Mouse (Mus musculus): ENCODE results near the gene Limd1. TPM values are rescaled to one million over a fixed set of nuclear protein-coding genes. Genes with fewer than 3 reads are reported as not detected.
"Not testable (repeated sequence)": the region's sequence is repeated elsewhere in the genome, so short reads cannot be mapped to it uniquely, and the experiment has no call there.

Gene Limd1
- polyA plus RNA-seq (2015; fragmentation: Nextera tagmentation; extraction: Ambion mirVana) = 47.0 and 50.2 TPM in 2 replicates

DNA sequence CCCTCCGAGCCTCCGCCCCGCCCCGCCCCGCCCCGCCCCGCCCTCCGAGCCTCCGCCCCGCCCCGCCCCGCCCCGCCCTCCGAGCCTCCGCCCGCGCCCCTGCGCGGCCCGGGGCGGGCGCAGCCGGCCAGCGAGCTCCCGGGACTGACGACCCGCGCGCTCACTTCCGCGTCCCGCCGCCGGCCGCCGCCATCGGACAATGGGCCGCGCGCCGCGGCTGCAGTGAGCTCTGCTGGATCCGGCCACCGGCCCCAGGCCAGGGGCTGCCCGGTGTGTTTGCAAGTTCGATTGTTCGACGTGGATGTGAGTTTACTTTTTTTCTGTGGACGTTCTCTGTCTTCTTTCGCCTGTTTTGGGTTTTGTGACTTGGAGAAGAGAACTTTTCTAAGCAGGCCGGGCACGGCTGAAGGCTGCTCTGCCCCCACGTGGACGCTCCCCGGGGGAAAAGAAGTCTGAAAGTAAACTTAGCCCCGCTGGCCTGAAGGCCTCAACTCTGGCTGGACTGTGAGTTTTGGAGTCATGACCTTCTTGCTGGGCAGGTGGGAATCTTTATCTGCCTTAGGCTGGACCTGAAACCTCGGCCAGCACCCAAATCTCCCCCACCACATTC is at the start of gene Limd1:
Gene Limd1, plus strand, starts transcription at position 121 of the 610 bp plus-strand sequence.
- Histone ChIP-seq H3K9ac (peak within 1 kb of the TSS; percentile 85), H3K27ac (peak within 1 kb of the TSS; percentile 84), H3K4me1 (peaks cover 48% of the 10 kb centered on the region), H3K4me3 (peak within 1 kb of the TSS; percentile 74), H3K27me3 (no peaks in the 10 kb centered on the region), H3K9me3 (no peaks in the 10 kb centered on the region), H3K36me3 (peaks cover 17% of the 10 kb centered on the region), H3K4me2 (peak within 1 kb of the TSS; percentile 93)
- WGBS = under 1% methylated on average over 44 of the region's 57 CpGs
- peak; percentile 64; the same call in 1 of the 2 replicates for ATAC-seq (ENCODE audit: insufficient number of reproducible peaks, insufficient read depth, low FRiP score, low TSS enrichment, low read depth)

DNA sequence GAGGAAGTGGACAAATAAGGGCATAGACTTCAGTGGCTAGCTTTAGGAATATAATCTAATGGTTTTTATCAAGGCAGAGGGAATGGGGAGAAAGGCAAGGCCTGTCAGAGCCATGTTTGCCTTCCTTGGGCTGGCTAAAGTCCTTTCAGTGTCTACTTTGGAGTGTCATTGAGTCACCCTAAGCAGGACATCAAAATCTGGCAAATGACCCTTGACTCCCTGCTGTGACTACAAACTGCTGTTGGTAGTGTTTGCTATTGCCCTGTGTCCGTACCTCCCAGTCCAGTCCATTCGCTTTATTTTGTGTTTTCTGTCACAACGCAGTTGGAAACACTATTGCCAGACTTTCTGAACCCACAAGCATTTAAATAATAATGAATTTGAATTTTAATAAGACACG is 48.6 kb upstream of the Limd1 start:
- Histone ChIP-seq H3K4me2 (no peak overlapping the region), H3K27me3 (no peaks in the 10 kb centered on the region), H3K9me3 (no peaks in the 10 kb centered on the region), H3K9ac (no peak overlapping the region), H3K27ac (no peak overlapping the region), H3K4me3 (no peak overlapping the region), H3K36me3 (peaks cover 31% of the 10 kb centered on the region), H3K4me1 (no peaks in the 10 kb centered on the region)
- WGBS = 84% methylated on average over 4 of the region's 4 CpGs
- ATAC-seq (ENCODE audit: insufficient number of reproducible peaks, insufficient read depth, low FRiP score, low TSS enrichment, low read depth) = no peak

DNA sequence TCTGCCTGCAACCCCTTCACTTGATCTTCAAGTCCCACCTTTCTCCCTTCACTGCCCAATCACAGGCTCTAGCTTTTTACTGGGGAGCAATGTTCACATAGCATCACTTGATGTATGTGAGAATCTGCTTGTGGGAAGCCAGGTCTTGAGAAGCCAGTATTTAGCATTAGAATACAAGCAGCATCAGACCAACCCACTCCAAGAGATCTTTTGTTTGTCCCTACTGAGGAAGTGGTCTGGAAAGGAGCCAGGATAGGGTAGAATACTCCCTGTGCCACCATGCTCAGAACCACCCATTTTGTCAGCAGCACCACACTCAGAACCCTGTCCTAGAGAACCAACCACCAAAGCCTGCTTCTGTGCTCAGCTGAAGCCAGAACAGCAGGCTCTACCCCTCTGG is 47.5 kb upstream of the Limd1 start:
- Histone ChIP-seq H3K4me2 (no peak overlapping the region), H3K9ac (no peak overlapping the region), H3K9me3 (no peaks in the 10 kb centered on the region), H3K4me1 (no peaks in the 10 kb centered on the region), H3K27ac (no peak overlapping the region), H3K36me3 (peaks cover 38% of the 10 kb centered on the region), H3K4me3 (no peak overlapping the region), H3K27me3 (no peaks in the 10 kb centered on the region)
- no peak for ATAC-seq (ENCODE audit: insufficient number of reproducible peaks, insufficient read depth, low FRiP score, low TSS enrichment, low read depth)

DNA sequence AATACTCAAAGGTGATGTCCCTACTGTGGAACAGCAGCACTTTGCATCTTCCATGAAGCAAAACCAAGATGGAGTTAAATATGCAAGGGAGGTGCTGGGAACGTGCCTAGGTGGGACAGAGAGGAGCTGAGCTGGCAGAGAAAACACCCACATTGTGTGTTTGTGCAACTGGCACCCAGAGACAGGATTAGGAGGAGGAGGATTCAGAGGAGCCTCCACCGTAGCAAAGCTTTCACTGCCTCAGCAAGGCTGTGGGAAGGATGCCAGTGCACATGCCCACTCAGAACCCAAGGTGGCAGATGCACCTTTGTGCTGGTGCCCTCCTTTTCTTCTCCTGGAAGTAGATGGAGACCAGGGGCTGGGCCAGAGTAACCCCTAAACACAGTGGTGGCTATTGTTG is 40.3 kb upstream of the Limd1 start:
- Histone ChIP-seq H3K4me2 (no peak overlapping the region), H3K4me1 (no peaks in the 10 kb centered on the region), H3K4me3 (no peak overlapping the region), H3K9ac (no peak overlapping the region), H3K27ac (no peak overlapping the region), H3K9me3 (no peaks in the 10 kb centered on the region), H3K36me3 (peaks cover 56% of the 10 kb centered on the region), H3K27me3 (no peaks in the 10 kb centered on the region)
- no peak for ATAC-seq (ENCODE audit: insufficient number of reproducible peaks, insufficient read depth, low FRiP score, low TSS enrichment, low read depth)
- WGBS = 80% methylated on average over 2 of the region's 2 CpGs

DNA sequence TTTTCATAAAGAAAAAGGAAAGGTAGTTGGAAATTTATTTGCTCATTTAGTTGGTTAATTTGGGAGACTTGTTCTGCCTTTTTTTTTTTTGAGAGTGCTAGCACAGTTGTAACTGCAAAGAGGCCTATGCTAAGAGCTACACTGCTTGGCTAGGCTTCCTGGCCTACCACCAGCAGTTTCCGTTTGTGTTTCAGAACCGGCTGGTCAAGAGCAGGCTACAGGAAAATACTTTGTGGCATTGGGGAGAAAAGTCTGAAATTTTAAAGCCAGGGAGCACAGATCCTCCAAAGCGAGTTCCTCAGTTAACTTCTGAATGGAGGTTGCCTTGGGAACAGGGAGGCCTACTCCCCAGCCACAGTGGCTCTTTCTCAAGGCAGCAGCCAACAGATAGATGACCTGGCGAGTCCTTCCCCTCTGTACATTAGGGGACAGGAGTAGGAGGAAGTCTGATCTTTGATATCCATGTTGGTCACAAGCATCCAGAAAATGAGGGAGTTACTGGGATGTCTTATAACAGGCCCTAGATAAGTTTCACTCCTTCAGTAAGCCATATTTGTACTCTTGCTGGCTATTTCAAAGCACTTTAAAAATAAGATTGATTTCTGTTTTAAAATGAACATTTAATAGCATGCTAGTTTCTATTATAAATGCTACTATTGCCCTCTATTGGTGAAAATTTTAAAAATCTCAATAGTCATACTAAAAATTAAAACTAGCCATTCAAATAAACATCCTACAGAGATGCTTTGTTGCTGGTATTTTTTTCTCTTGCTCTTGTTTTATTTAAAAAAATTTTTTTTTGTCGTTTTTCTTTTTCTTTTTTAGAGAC is 38.1 kb upstream of the Limd1 start:
- H3K9me3 ChIP-seq = no peaks in the 10 kb centered on the region
- H3K36me3 ChIP-seq = peaks cover 47% of the 10 kb centered on the region
- ATAC-seq (ENCODE audit: insufficient number of reproducible peaks, insufficient read depth, low FRiP score, low TSS enrichment, low read depth) = no peak
- H3K4me1 ChIP-seq = no peaks in the 10 kb centered on the region
- H3K4me2 ChIP-seq = no peak overlapping the region
- no peak overlapping the region for H3K27ac ChIP-seq
- H3K27me3 ChIP-seq = no peaks in the 10 kb centered on the region
- WGBS = 67% methylated on average over 5 of the region's 5 CpGs
- 0 out of 2 replicates have a peak overlapping the region, but pooled peaks have one; percentile 6 for H3K9ac ChIP-seq
- H3K4me3 ChIP-seq = no peak overlapping the region

DNA sequence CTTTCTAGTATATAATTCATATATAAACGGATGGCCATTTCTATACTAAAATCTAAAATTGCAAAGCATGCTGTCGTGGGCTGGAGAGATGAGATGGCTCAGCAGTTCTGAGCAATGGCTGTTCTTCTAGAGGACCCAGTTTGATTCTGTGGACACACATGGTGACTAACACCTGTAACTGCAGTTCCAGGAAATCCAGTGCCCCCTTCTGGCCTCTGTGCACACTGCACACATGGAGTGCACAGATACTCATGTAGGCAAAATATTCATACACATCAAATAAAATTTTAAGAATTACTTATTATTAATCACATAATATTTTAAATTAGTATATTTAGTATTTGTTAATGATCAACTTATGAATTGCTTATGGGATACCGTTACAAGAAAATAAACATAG is 31.4 kb upstream of the Limd1 start:
- H3K4me2 ChIP-seq; H3K9me3 ChIP-seq; H3K9ac ChIP-seq; H3K4me3 ChIP-seq; ATAC-seq (ENCODE audit: insufficient number of reproducible peaks, insufficient read depth, low FRiP score, low TSS enrichment, low read depth); H3K4me1 ChIP-seq; H3K27me3 ChIP-seq; H3K27ac ChIP-seq: not testable (repeated sequence)
- H3K36me3 ChIP-seq = peaks cover 11% of the 10 kb centered on the region
- 95% methylated on average over 3 of the region's 3 CpGs for WGBS

DNA sequence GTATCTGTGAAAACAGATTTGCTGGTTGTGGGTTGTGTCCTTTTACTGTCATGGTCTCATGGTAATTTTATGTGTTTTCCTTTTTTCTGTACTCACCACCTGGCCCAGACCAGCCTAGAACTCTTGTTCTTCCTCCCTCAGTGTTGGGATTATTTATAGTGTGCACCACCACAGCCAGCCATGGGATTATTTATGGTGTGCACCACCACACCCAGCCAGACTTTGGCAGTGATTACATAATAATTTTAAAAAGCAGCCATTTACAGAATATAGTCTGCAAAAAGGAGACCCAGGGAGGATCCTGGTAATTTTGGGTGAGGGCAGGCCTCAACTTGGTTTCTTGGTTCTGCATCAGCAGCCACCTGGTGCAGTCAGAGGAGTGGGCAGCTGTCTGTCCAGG is 29.9 kb upstream of the Limd1 start:
- Histone ChIP-seq H3K27ac (no peak overlapping the region), H3K27me3 (no peaks in the 10 kb centered on the region), H3K9ac (no peak overlapping the region), H3K9me3 (no peaks in the 10 kb centered on the region), H3K4me1 (no peaks in the 10 kb centered on the region), H3K36me3 (peaks cover 10% of the 10 kb centered on the region; the same call in 1 of the 2 replicates), H3K4me2 (no peak overlapping the region), H3K4me3 (no peak overlapping the region)
- no peak for ATAC-seq (ENCODE audit: insufficient number of reproducible peaks, insufficient read depth, low FRiP score, low TSS enrichment, low read depth)

DNA sequence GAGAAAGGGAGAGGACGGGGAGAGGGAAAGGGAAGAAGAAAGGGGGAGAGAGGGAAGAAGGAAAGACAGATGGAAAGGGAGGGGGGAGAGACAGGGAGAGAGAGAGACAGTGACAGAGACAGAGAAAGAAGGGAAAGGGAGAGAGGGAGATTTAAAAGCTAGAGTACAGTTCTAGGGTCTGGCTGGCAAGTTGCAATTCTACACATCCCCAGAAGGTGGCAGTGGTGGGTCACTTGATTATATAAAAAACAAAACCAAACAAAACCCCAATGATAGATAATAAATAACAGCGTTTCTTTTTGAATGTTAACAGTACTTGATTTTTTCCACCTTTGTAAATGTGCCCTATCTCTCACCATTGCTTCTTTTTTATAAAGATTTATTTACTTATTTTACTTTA is 28.3 kb upstream of the Limd1 start:
- Histone ChIP-seq H3K4me3 (no peak overlapping the region), H3K9ac (no peak overlapping the region), H3K4me2 (no peak overlapping the region), H3K27me3 (no peaks in the 10 kb centered on the region), H3K9me3 (no peaks in the 10 kb centered on the region), H3K4me1 (no peaks in the 10 kb centered on the region), H3K36me3 (peaks cover 19% of the 10 kb centered on the region), H3K27ac (no peak overlapping the region)
- 45% methylated on average over 2 of the region's 2 CpGs for WGBS
- ATAC-seq (ENCODE audit: insufficient number of reproducible peaks, insufficient read depth, low FRiP score, low TSS enrichment, low read depth) = no peak

DNA sequence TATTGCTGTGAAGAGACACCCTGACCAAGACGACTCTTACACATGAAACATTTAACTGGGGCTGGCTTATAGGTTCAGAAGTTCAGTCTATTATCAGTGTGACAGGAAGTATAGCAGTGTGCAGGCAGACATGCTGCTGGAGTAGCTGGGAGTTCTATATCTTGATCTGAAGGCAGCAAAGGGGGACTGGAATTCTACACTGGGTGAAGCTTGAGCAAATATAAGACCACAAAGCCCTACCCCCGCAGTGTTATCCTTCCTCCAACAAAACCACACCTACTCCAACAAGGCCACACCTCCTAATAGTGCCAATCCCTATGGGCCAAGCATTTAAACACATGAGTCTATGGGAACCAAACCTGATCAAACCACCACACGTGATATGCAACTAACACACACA is 26.7 kb upstream of the Limd1 start:
- no peak overlapping the region for H3K4me2 ChIP-seq
- no peaks in the 10 kb centered on the region for H3K4me1 ChIP-seq
- no peak overlapping the region for H3K9ac ChIP-seq
- WGBS = 75% methylated on average over 3 of the region's 3 CpGs
- H3K27ac ChIP-seq = no peak overlapping the region
- no peaks in the 10 kb centered on the region for H3K9me3 ChIP-seq
- no peaks in the 10 kb centered on the region for H3K27me3 ChIP-seq
- no peak overlapping the region for H3K4me3 ChIP-seq
- no peak for ATAC-seq (ENCODE audit: insufficient number of reproducible peaks, insufficient read depth, low FRiP score, low TSS enrichment, low read depth)
- H3K36me3 ChIP-seq = peaks cover 32% of the 10 kb centered on the region

DNA sequence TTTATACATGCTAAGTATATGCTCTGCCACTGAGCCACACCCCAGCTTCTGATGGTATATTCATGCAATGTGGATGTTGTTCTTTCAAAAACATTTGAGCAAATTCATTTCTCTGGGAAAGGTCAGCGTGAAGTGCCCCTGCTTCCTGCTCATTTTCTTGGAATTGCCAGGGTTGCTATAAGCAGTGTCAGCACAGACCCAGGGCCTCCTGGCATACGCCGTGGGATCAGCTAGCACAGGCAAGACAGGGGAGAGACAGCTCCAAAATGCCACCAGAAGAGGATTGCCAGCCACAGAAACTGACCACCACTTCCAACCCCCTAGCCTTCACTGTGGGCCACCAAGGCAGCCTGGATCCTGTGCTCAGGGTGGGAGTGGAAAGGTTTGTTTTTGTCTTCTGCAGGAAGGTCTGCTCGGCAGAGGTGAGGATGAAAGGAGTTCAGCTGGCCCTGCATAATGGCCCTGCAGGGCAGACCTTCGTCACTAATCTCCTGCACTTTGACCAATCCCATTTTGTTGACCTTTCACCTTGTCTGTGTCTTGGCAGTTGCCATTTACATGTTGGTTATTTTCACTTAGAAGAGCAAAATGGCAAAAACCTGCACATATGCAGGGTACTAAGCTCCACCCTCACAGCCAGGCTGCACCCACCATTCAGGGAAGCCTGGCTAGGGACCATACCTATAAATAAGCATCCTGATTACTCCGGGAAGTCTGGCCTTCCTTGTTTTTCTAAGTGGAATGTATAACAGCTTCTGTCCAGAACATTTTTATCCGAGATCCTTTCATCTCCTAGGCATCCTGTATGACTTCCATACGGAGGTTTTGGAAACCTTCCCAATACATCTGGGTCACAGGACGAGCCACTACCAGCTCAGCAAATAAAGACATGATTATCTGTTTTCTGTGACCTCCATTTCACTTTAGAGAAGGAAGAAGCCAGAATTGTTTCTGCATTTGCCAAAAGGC is 21.6 kb upstream of the Limd1 start:
- no peak for ATAC-seq (ENCODE audit: insufficient number of reproducible peaks, insufficient read depth, low FRiP score, low TSS enrichment, low read depth)
- Histone ChIP-seq H3K4me1 (no peaks in the 10 kb centered on the region), H3K9ac (no peak overlapping the region), H3K4me2 (no peak overlapping the region), H3K27ac (peak overlapping the region; percentile 35; the same call in 1 of the 2 replicates), H3K9me3 (peaks cover 3% of the 10 kb centered on the region), H3K36me3 (peaks cover 40% of the 10 kb centered on the region), H3K4me3 (no peak overlapping the region), H3K27me3 (no peaks in the 10 kb centered on the region)
- 49% methylated on average over 9 of the region's 9 CpGs for WGBS

DNA sequence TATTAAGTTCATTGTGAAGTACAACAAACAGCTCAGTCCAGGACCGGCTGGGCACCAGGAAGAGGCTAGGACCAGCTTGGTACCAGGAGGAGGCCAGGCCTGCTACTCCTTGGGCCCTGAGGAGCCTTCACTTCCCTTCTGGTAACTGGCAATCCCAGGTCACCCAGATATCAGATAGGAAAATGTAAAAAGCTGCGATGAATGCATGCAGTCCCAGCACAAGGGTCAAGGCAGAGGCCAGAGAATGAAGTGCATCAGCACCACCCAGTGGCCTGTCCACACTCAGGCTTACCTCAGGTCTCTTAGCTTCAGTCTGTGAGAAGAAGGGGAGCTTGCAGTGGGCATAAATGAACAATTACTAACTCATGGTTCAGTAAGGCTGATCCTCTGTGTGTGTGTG is 20.9 kb upstream of the Limd1 start:
- no peak overlapping the region for H3K4me2 ChIP-seq
- no peak for ATAC-seq (ENCODE audit: insufficient number of reproducible peaks, insufficient read depth, low FRiP score, low TSS enrichment, low read depth)
- no peak overlapping the region for H3K9ac ChIP-seq
- H3K27me3 ChIP-seq = no peaks in the 10 kb centered on the region
- H3K36me3 ChIP-seq = peaks cover 40% of the 10 kb centered on the region
- peaks cover 3% of the 10 kb centered on the region for H3K9me3 ChIP-seq
- no peaks in the 10 kb centered on the region for H3K4me1 ChIP-seq
- H3K27ac ChIP-seq = peak overlapping the region; percentile 35; the same call in 1 of the 2 replicates
- H3K4me3 ChIP-seq = no peak overlapping the region
- 48% methylated on average over 2 of the region's 2 CpGs for WGBS
